Mouse (Mus musculus) adrenal gland, postnatal 10 days (tissue): ENCODE data around the gene Kif6. TPM values are rescaled to one million over a fixed set of nuclear protein-coding genes. Genes with fewer than 3 reads are reported as not detected.

Experiments used
- DNase-seq: peaks from one replicate; pipeline ENCODE4 v3.0.0; 2021; ENCODE audit warnings: mixed read lengths
- long read RNA-seq, 2 experiments: library from polyadenylated mRNA; stranded (forward); transcript quantifications; one replicate each; pipeline ENCODE4 v2.0.0; 2021
- total RNA-seq, 2 experiments: library from RNA; stranded (reverse); gene quantifications; 2 replicates each; pipeline ENCODE4 v1.2.3; 2021

Gene Kif6
- under 1 TPM; 0.18 to 0.48 TPM for total RNA-seq
- long read RNA-seq, experiment 1, partial matches to known transcripts: 0 of 1 reads
- long read RNA-seq, experiment 1, other reads (novel, unspliced or antisense): 0 of 1 reads
- long read RNA-seq, experiment 2: 0 reads

- DNase-seq: peak; percentile 85
These were observed at the start of gene Kif6 for GRCm38 (mm10) chr17:49614577-49615235. TSS of gene Kif6 (plus strand) at chr17:49615136.

- no peak for DNase-seq
These were observed 46.2 kb upstream of the Kif6 start for GRCm38 (mm10) chr17:49568717-49569116.

GRCm38 (mm10) chr17:49577321-49577720 lies 37.6 kb upstream of the Kif6 start:
- no peak for DNase-seq

GRCm38 (mm10) chr17:49582471-49582870 lies 32.5 kb upstream of the Kif6 start:
- DNase-seq: no peak

GRCm38 (mm10) chr17:49590051-49590450 lies 24.9 kb upstream of the Kif6 start:
- DNase-seq: no peak

- DNase-seq: no peak
These were observed 9.5 kb upstream of the Kif6 start for GRCm38 (mm10) chr17:49605397-49605796.

GRCm38 (mm10) chr17:49607351-49608027 lies 7.4 kb upstream of the Kif6 start:
- no peak for DNase-seq

GRCm38 (mm10) chr17:49610296-49610695 lies 4.6 kb upstream of the Kif6 start:
- no peak for DNase-seq

GRCm38 (mm10) chr17:49615241-49615651 lies 310 bp downstream of the Kif6 start:
- no peak for DNase-seq

GRCm38 (mm10) chr17:49624572-49624971 lies 9.6 kb downstream of the Kif6 start:
- DNase-seq: peak; percentile 13

GRCm38 (mm10) chr17:49627011-49627794 lies 12.3 kb downstream of the Kif6 start:
- DNase-seq: no peak

GRCm38 (mm10) chr17:49628875-49629274 lies 13.9 kb downstream of the Kif6 start:
- no peak for DNase-seq

GRCm38 (mm10) chr17:49633041-49633440 lies 18.1 kb downstream of the Kif6 start:
- DNase-seq: no peak

GRCm38 (mm10) chr17:49641903-49642302 lies 27.0 kb downstream of the Kif6 start:
- DNase-seq: no peak

GRCm38 (mm10) chr17:49642336-49642735 lies 27.4 kb downstream of the Kif6 start:
- no peak for DNase-seq

GRCm38 (mm10) chr17:49642889-49643490 lies 28.1 kb downstream of the Kif6 start:
- no peak for DNase-seq

- no peak for DNase-seq
These were observed 31.3 kb downstream of the Kif6 start for GRCm38 (mm10) chr17:49646267-49646666.

- DNase-seq: no peak
These were observed 34.0 kb downstream of the Kif6 start for GRCm38 (mm10) chr17:49648970-49649369.

- DNase-seq: no peak
These were observed 34.5 kb downstream of the Kif6 start for GRCm38 (mm10) chr17:49649394-49649793.

- DNase-seq: no peak
These were observed 35.4 kb downstream of the Kif6 start for GRCm38 (mm10) chr17:49650366-49650765.

- DNase-seq: no peak
These were observed 37.4 kb downstream of the Kif6 start for GRCm38 (mm10) chr17:49652357-49652756.

GRCm38 (mm10) chr17:49652800-49653199 lies 37.9 kb downstream of the Kif6 start:
- DNase-seq: no peak
